Mouse (Mus musculus) thymus, adult 2 months (tissue): ENCODE data around the gene Spaca7. TPM values are rescaled to one million over a fixed set of nuclear protein-coding genes. Genes with fewer than 3 reads are reported as not detected.
"Not testable (repeated sequence)": the region's sequence is repeated elsewhere in the genome, so short reads cannot be mapped to it uniquely, and the experiment has no call there.

Experiments
- DNase-seq: peaks from one replicate; pipeline ENCODE4 v3.0.0; 2021
- H3K27ac ChIP-seq: fragments of 200-500 bp; 2 replicates; pipeline ENCODE4 v1.5.1; 2012; ENCODE audit warnings: low read length, control low read depth; ENCODE audit not compliant: control insufficient read depth, insufficient read depth
- H3K27me3 ChIP-seq: fragments of 200-500 bp; 2 replicates; pipeline ENCODE4 v1.6.1; 2012; ENCODE audit warnings: mild to moderate bottlenecking, low read length, moderate library complexity, mixed read lengths; ENCODE audit not compliant: control insufficient read depth, insufficient read depth
- H3K36me3 ChIP-seq: fragments of 200-500 bp; 2 replicates; pipeline ENCODE4 v1.6.1; 2012; ENCODE audit warnings: mild to moderate bottlenecking, low read length, moderate library complexity; ENCODE audit not compliant: control insufficient read depth, insufficient read depth
- H3K4me1 ChIP-seq: fragments of 200-500 bp; replicated peaks from 2 replicates; pipeline ENCODE4 v1.6.1; 2012; ENCODE audit warnings: low read length; ENCODE audit not compliant: control insufficient read depth, insufficient read depth
- H3K4me3 ChIP-seq: fragments of 200-500 bp; 2 replicates; pipeline ENCODE4 v1.5.1; 2012; ENCODE audit warnings: mild to moderate bottlenecking, low read length, control low read depth, moderate library complexity; ENCODE audit not compliant: control insufficient read depth, insufficient read depth
- CTCF ChIP-seq: fragments of 200-500 bp; IDR thresholded peaks from 2 replicates; pipeline ENCODE4 v1.5.1; 2012; ENCODE audit warnings: mild to moderate bottlenecking, control low read depth, low read length, moderate library complexity, borderline replicate concordance; ENCODE audit not compliant: control insufficient read depth, poor library complexity, insufficient read depth; ENCODE audit errors: extremely low read depth
- POLR2A ChIP-seq: fragments of 200-500 bp; IDR thresholded peaks from 2 replicates; pipeline ENCODE4 v1.6.1; 2012; ENCODE audit warnings: mild to moderate bottlenecking, low read length, control low read depth, moderate library complexity; ENCODE audit not compliant: control insufficient read depth, poor library complexity, insufficient read depth; ENCODE audit errors: extremely low read depth
- WGBS: fragments of 180-500 bp; shearing (Covaris S2); methylation state at CpG from one replicate; pipeline ENCODE4 v1.1.7; 2018; 5-methylcytosine and 5-hydroxymethylcytosine counted together
- polyA plus RNA-seq: library from polyadenylated mRNA; depleted of rRNA; stranded (reverse); fragments of >200 nt; gene quantifications from 2 replicates; pipeline ENCODE4 v1.2.3, GENCODE M21; 2012

The Spaca7 gene
- polyA plus RNA-seq, 1 experiment: not detected

- WGBS: 5% methylated on average over 4 of the region's 4 CpGs
- no peaks in the 10 kb centered on the region for H3K36me3 ChIP-seq
- TF ChIP-seq CTCF (no peak), POLR2A (no peak)
- H3K4me3 ChIP-seq: no peak overlapping the region
- no peak for DNase-seq
- no peak overlapping the region for H3K27ac ChIP-seq
- no peaks in the 10 kb centered on the region for H3K27me3 ChIP-seq
- no peaks in the 10 kb centered on the region for H3K4me1 ChIP-seq
These were observed 8.5 kb upstream of the Spaca7 start for GRCm38 (mm10) chr8:12564307-12564706.

DNA sequence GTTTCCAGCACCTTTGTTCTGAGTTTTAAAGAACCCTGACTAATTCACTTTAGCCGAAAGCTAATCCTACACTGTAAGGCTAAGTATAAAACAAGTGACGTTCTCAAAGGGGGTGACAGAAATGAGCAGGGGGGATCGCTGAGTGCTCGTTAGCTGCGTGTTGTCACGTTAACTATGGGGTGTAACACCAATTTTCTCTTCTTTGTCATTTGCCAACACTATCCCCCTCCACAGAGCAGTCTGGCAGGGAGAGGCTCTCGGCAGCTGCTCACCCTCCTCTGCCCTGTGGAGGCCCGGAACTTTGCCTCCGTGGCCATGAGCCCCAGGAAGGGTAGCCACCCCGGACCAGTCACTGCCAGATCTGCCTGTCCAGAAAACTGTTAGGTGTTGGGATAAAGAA lies 7.3 kb upstream of the Spaca7 start:
- Histone ChIP-seq H3K4me3 (no peak overlapping the region), H3K27me3 (no peaks in the 10 kb centered on the region), H3K4me1 (no peaks in the 10 kb centered on the region), H3K36me3 (no peaks in the 10 kb centered on the region), H3K27ac (no peak overlapping the region)
- TF ChIP-seq CTCF (no peak), POLR2A (no peak)
- no peak for DNase-seq
- WGBS: 82% methylated on average over 10 of the region's 10 CpGs

- WGBS: 73% methylated on average over 7 of the region's 7 CpGs
- no peak for TF ChIP-seq CTCF
- TF ChIP-seq POLR2A: no peak
- Histone ChIP-seq H3K27ac (no peak overlapping the region), H3K4me3 (no peak overlapping the region), H3K4me1 (no peaks in the 10 kb centered on the region), H3K27me3 (no peaks in the 10 kb centered on the region), H3K36me3 (no peaks in the 10 kb centered on the region)
- DNase-seq: no peak
These were observed 6.3 kb upstream of the Spaca7 start for GRCm38 (mm10) chr8:12566509-12566908.

DNA sequence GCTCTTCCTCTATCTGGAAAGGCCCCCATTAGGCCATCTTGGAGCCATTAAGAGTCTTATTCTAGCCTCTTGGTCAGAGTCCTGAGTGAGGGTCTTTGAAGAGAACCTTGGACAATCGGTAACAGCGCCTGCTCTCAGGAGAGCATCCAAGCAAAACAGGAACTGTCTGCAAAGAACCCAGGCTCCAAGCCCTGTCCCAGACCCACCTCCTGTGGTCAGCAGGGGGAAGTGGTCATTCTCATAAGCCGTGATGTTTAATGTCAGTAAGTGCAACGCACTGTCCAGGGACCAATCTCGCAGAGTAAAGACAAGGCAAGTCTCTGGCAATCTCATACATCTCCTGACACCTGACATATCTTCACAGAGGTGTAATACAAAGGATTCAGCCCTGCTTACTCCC lies 3.2 kb downstream of the Spaca7 start:
- Histone ChIP-seq H3K4me3 (no peak overlapping the region), H3K4me1 (no peaks in the 10 kb centered on the region), H3K27ac (no peak overlapping the region), H3K27me3 (no peaks in the 10 kb centered on the region), H3K36me3 (no peaks in the 10 kb centered on the region)
- 46% methylated on average over 5 of the region's 5 CpGs for WGBS
- DNase-seq: no peak
- TF ChIP-seq POLR2A (no peak), CTCF (no peak)

DNA sequence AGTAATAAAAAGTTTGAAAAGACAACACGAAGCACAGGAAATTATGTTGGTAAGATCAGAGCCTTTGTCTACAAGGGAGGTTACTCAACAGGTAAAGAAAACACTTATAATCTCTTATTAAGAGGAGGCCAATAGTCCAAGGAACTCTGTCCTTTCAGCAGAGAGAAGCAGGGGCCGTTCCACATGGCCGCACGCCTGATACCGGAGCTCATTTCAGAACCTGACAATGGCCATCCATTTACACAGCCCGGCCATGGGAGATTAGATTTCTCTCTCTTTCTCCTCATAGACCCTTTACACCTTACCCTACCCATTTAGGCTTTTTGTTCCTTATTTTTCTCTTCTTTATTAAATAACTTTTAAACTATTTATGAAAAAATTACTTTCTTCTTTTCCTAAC lies 3.9 kb downstream of the Spaca7 start:
- TF ChIP-seq POLR2A: no peak
- no peak for TF ChIP-seq CTCF
- no peaks in the 10 kb centered on the region for H3K36me3 ChIP-seq
- no peak overlapping the region for H3K4me3 ChIP-seq
- no peak overlapping the region for H3K27ac ChIP-seq
- H3K27me3 ChIP-seq: no peaks in the 10 kb centered on the region
- no peaks in the 10 kb centered on the region for H3K4me1 ChIP-seq
- no peak for DNase-seq
- WGBS: 93% methylated on average over 6 of the region's 6 CpGs

GRCm38 (mm10) chr8:12579339-12579999 lies 6.6 kb downstream of the Spaca7 start:
- H3K36me3 ChIP-seq, DNase-seq, H3K27ac ChIP-seq, H3K4me3 ChIP-seq, H3K4me1 ChIP-seq, H3K27me3 ChIP-seq: not testable (repeated sequence)
- WGBS: 91% methylated on average over 19 of the region's 19 CpGs

DNA sequence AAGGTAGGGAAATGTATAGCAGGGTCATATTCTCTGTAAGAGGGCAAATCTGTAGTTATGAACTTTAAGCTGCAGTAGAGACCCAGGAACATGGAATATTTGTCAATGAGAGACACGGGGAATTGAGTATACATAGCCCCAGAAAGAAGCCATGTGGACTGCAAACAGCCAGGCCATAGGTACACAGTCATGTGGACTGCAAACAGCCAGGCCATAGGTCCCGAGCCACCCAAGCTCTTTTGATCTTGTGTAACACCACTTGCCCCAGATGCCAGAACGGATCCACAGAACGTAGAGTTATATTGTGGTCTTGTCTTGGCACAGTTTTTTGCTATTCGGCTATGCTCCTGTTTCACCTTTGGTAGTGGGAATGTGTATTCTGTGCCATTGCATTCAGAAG lies 11.0 kb downstream of the Spaca7 start:
- no peaks in the 10 kb centered on the region for H3K27me3 ChIP-seq
- no peak for DNase-seq
- no peaks in the 10 kb centered on the region for H3K36me3 ChIP-seq
- no peak overlapping the region for H3K27ac ChIP-seq
- H3K4me3 ChIP-seq: no peak overlapping the region
- 89% methylated on average over 5 of the region's 5 CpGs for WGBS
- TF ChIP-seq CTCF: no peak
- TF ChIP-seq POLR2A: no peak
- no peaks in the 10 kb centered on the region for H3K4me1 ChIP-seq
